Mouse (Mus musculus) forebrain, embryonic 10.5 days (tissue): ENCODE measurements at regions not wholly inside any gene's neighbourhood (a gene's known extent, or its start where the extent isn't known, plus 50 kb on each side); places are given as distances from the start of the nearest gene placed in this dataset.
"Not testable (repeated sequence)": the region's sequence is repeated elsewhere in the genome, so short reads cannot be mapped to it uniquely, and the experiment has no call there.

Source experiments
- DNase-seq: peaks from one replicate; pipeline ENCODE4 v3.0.0-alpha.2; 2017; ENCODE audit warnings: low spot score; ENCODE audit errors: extremely low spot score
- H3K27ac ChIP-seq: fragments of 300-500 bp; sonication (generic); 2 replicates; pipeline ENCODE4 v1.5.1; 2016; ENCODE audit warnings: mild to moderate bottlenecking
- H3K27me3 ChIP-seq: fragments of 300-500 bp; sonication (generic); 2 replicates; pipeline ENCODE4 v1.6.1; 2016; ENCODE audit warnings: mild to moderate bottlenecking; ENCODE audit not compliant: poor library complexity, severe bottlenecking
- H3K36me3 ChIP-seq: fragments of 300-500 bp; sonication (generic); replicated peaks from 2 replicates; pipeline ENCODE4 v1.6.1; 2016; ENCODE audit warnings: mild to moderate bottlenecking, moderate library complexity
- H3K4me1 ChIP-seq: fragments of 300-500 bp; sonication (generic); 2 replicates; pipeline ENCODE4 v1.6.1; 2016
- H3K4me3 ChIP-seq: fragments of 300-500 bp; sonication (generic); 2 replicates; pipeline ENCODE4 v1.5.1; 2016; ENCODE audit warnings: mild to moderate bottlenecking, moderate library complexity
- H3K9me3 ChIP-seq: fragments of 300-500 bp; sonication (generic); 2 replicates; pipeline ENCODE4 v1.6.1; 2016; ENCODE audit warnings: mild to moderate bottlenecking, moderate library complexity
- WGBS: fragments of 180-500 bp; shearing (Covaris S2); methylation state at CpG from one replicate; pipeline ENCODE4 v1.1.7; 2016; 5-methylcytosine and 5-hydroxymethylcytosine counted together

- Histone ChIP-seq H3K27me3 (no peaks in the 10 kb centered on the region), H3K4me3 (no peak overlapping the region), H3K27ac (no peak overlapping the region), H3K9me3 (no peaks in the 10 kb centered on the region), H3K36me3 (no peaks in the 10 kb centered on the region), H3K4me1 (no peaks in the 10 kb centered on the region)
- 94% methylated on average over 5 of the region's 5 CpGs for WGBS
- DNase-seq = no peak
These were observed 157.8 kb upstream of the Mpdz start for GRCm38 (mm10) chr4:81600396-81600795.

- Histone ChIP-seq H3K36me3 (no peaks in the 10 kb centered on the region), H3K27ac (no peak overlapping the region), H3K27me3 (no peaks in the 10 kb centered on the region), H3K9me3 (no peaks in the 10 kb centered on the region), H3K4me3 (no peak overlapping the region), H3K4me1 (no peaks in the 10 kb centered on the region)
- WGBS = 81% methylated on average over 4 of the region's 4 CpGs
- no peak for DNase-seq
These were observed 154.8 kb upstream of the Mpdz start for GRCm38 (mm10) chr4:81597390-81597789.

GRCm38 (mm10) chr4:81593431-81593830 lies 150.8 kb upstream of the Mpdz start:
- not testable (repeated sequence) for DNase-seq
- 81% methylated on average over 3 of the region's 3 CpGs for WGBS

GRCm38 (mm10) chr4:81582546-81582945 lies 139.9 kb upstream of the Mpdz start:
- Histone ChIP-seq H3K4me1 (peaks cover 26% of the 10 kb centered on the region), H3K27ac (0 out of 2 replicates have a peak overlapping the region, but pooled peaks have one; percentile 30), H3K27me3 (peaks cover 4% of the 10 kb centered on the region; the same call in 1 of the 2 replicates), H3K9me3 (no peaks in the 10 kb centered on the region), H3K4me3 (no peak overlapping the region), H3K36me3 (no peaks in the 10 kb centered on the region)
- WGBS = 57% methylated on average over 2 of the region's 2 CpGs
- no peak for DNase-seq

More at GRCm38 (mm10) chr4:81593431-81593830, 150.8 kb upstream of the Mpdz start:
- not testable (repeated sequence) for H3K4me3 ChIP-seq, H3K27me3 ChIP-seq, H3K36me3 ChIP-seq, H3K27ac ChIP-seq, H3K4me1 ChIP-seq, H3K9me3 ChIP-seq

GRCm38 (mm10) chr4:81580553-81580952 lies 137.9 kb upstream of the Mpdz start:
- no peak overlapping the region for H3K27ac ChIP-seq
- H3K9me3 ChIP-seq = no peaks in the 10 kb centered on the region
- WGBS = 77% methylated on average over 8 of the region's 8 CpGs
- peaks cover 26% of the 10 kb centered on the region for H3K4me1 ChIP-seq
- no peak overlapping the region for H3K4me3 ChIP-seq
- H3K27me3 ChIP-seq = peaks cover 4% of the 10 kb centered on the region; the same call in 1 of the 2 replicates
- no peaks in the 10 kb centered on the region for H3K36me3 ChIP-seq
- no peak for DNase-seq

GRCm38 (mm10) chr4:81579389-81580110 lies 136.9 kb upstream of the Mpdz start:
- H3K4me3 ChIP-seq = no peak overlapping the region
- whole genome bisulfite sequencing = 34% methylated on average over 8 of the region's 8 CpGs
- peak overlapping the region; percentile 75 for H3K27ac ChIP-seq
- no peaks in the 10 kb centered on the region for H3K9me3 ChIP-seq
- H3K4me1 ChIP-seq = peaks cover 26% of the 10 kb centered on the region
- DNase-seq = no peak
- no peaks in the 10 kb centered on the region for H3K36me3 ChIP-seq
- H3K27me3 ChIP-seq = peaks cover 4% of the 10 kb centered on the region; the same call in 1 of the 2 replicates

GRCm38 (mm10) chr4:81578981-81579380 lies 136.4 kb upstream of the Mpdz start:
- WGBS = 50% methylated on average over 6 of the region's 6 CpGs
- H3K4me3 ChIP-seq = no peak overlapping the region
- H3K4me1 ChIP-seq = peaks cover 26% of the 10 kb centered on the region
- H3K9me3 ChIP-seq = no peaks in the 10 kb centered on the region
- H3K36me3 ChIP-seq = no peaks in the 10 kb centered on the region
- peak; percentile 27 for DNase-seq
- peaks cover 4% of the 10 kb centered on the region; the same call in 1 of the 2 replicates for H3K27me3 ChIP-seq
- peak overlapping the region; percentile 75 for H3K27ac ChIP-seq

GRCm38 (mm10) chr4:81573771-81574170 lies 131.2 kb upstream of the Mpdz start:
- no peaks in the 10 kb centered on the region for H3K36me3 ChIP-seq
- no peaks in the 10 kb centered on the region for H3K9me3 ChIP-seq
- no peak for DNase-seq
- H3K4me1 ChIP-seq = peaks cover 5% of the 10 kb centered on the region
- no peaks in the 10 kb centered on the region for H3K27me3 ChIP-seq
- H3K27ac ChIP-seq = no peak overlapping the region
- 79% methylated on average over 5 of the region's 5 CpGs for WGBS
- no peak overlapping the region for H3K4me3 ChIP-seq

GRCm38 (mm10) chr4:81570736-81571135 lies 128.1 kb upstream of the Mpdz start:
- peaks cover 25% of the 10 kb centered on the region for H3K4me1 ChIP-seq
- H3K27ac ChIP-seq = no peak overlapping the region
- H3K36me3 ChIP-seq = no peaks in the 10 kb centered on the region
- no peaks in the 10 kb centered on the region for H3K9me3 ChIP-seq
- DNase-seq = no peak
- H3K4me3 ChIP-seq = no peak overlapping the region
- no peaks in the 10 kb centered on the region for H3K27me3 ChIP-seq
- WGBS = 80% methylated on average over 4 of the region's 4 CpGs

- Histone ChIP-seq H3K27ac (no peak overlapping the region), H3K36me3 (no peaks in the 10 kb centered on the region), H3K4me1 (peaks cover 32% of the 10 kb centered on the region), H3K9me3 (no peaks in the 10 kb centered on the region), H3K27me3 (0 out of 2 replicates have a peak, but pooled peaks cover 4% of the 10 kb centered on the region), H3K4me3 (no peak overlapping the region)
- 83% methylated on average over 3 of the region's 3 CpGs for WGBS
- DNase-seq = no peak
These were observed 126.9 kb upstream of the Mpdz start for GRCm38 (mm10) chr4:81569531-81569930.

GRCm38 (mm10) chr4:81568404-81568803 lies 125.8 kb upstream of the Mpdz start:
- Histone ChIP-seq H3K9me3 (no peaks in the 10 kb centered on the region), H3K36me3 (no peaks in the 10 kb centered on the region), H3K27ac (peak overlapping the region; percentile 82; the same call in 1 of the 2 replicates), H3K27me3 (peaks cover 8% of the 10 kb centered on the region), H3K4me1 (peaks cover 32% of the 10 kb centered on the region), H3K4me3 (no peak overlapping the region)
- 87% methylated on average over 6 of the region's 6 CpGs for WGBS
- no peak for DNase-seq

- peak overlapping the region; percentile 82 for H3K27ac ChIP-seq
These were observed 125.3 kb upstream of the Mpdz start for GRCm38 (mm10) chr4:81567928-81568327.

GRCm38 (mm10) chr4:81566526-81566925 lies 123.9 kb upstream of the Mpdz start:
- DNase-seq = no peak
- H3K27me3 ChIP-seq = peaks cover 19% of the 10 kb centered on the region
- H3K36me3 ChIP-seq = no peaks in the 10 kb centered on the region
- no peak overlapping the region for H3K4me3 ChIP-seq
- H3K9me3 ChIP-seq = no peaks in the 10 kb centered on the region
- 0 out of 2 replicates have a peak overlapping the region, but pooled peaks have one; percentile 35 for H3K27ac ChIP-seq
- WGBS = 74% methylated on average over 11 of the region's 11 CpGs
- H3K4me1 ChIP-seq = peaks cover 37% of the 10 kb centered on the region

More at GRCm38 (mm10) chr4:81567928-81568327, 125.3 kb upstream of the Mpdz start:
- Histone ChIP-seq H3K36me3 (no peaks in the 10 kb centered on the region), H3K4me1 (peaks cover 32% of the 10 kb centered on the region), H3K4me3 (no peak overlapping the region), H3K27me3 (peaks cover 12% of the 10 kb centered on the region), H3K9me3 (no peaks in the 10 kb centered on the region)
- no peak for DNase-seq
- 54% methylated on average over 5 of the region's 5 CpGs for WGBS
